Mouse (Mus musculus) CD4-positive, CD25-positive, alpha-beta regulatory T cell, adult 2 months (primary cell): ENCODE measurements around the gene Banf2.

Experiments
- DNase-seq: peaks from one replicate; pipeline ENCODE4 v3.0.0-alpha.2; 2012; ENCODE audit warnings: low read depth, low spot score

Banf2 gene

GRCm38 (mm10) chr2:144094721-144095120 is 61.9 kb downstream of the Banf2 start:
- no peak for DNase-seq

DNA sequence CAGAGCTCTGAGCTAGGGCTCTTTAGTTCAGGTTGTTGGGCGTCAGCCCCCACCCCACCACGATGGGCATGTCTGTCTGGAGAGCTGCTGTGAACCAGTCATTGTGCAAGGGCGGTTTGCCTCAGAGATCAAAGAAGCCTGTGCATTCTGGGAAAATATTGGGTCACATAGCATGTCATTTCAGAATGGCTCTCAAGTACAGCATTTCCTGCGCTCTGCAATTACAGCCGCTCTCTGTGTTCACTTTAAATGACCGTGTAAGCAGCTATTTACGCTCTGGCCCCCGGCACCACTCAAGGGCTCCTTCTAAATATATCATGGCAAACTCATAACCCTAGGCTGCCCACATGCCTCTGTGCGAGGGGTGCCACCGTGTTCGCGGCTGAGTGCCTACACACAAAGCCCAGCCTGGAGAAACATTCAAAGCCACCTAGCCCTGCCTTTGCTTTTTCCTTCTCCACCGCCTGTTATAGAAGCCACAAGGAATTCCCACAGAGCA is 68.7 kb downstream of the Banf2 start:
- DNase-seq = no peak

GRCm38 (mm10) chr2:144107374-144107773 is 74.5 kb downstream of the Banf2 start:
- DNase-seq = no peak

- DNase-seq = no peak
Observed at GRCm38 (mm10) chr2:144107810-144108209, 75.0 kb downstream of the Banf2 start.

DNA sequence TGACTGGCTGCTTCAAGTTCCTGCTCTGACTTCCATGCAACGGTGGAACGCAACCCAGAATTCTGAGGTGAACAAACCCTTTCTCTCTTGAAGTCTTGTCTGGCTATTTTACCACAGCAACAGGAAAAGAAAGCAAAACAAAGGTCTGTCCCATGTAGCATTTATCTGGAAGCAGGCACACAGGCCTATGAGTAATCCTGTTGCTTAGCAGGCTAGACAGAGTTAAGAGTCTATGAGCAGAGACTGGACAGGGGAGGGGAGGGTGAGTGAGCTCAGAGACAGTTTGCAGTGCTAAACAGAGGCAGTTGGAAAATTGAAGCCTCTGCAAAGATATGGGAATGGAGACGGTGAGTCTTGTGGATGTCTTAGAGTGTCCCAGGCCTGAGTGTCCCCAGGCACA is 75.5 kb downstream of the Banf2 start:
- DNase-seq = no peak

- no peak for DNase-seq
Observed at GRCm38 (mm10) chr2:144111966-144112365, 79.1 kb downstream of the Banf2 start.

DNA sequence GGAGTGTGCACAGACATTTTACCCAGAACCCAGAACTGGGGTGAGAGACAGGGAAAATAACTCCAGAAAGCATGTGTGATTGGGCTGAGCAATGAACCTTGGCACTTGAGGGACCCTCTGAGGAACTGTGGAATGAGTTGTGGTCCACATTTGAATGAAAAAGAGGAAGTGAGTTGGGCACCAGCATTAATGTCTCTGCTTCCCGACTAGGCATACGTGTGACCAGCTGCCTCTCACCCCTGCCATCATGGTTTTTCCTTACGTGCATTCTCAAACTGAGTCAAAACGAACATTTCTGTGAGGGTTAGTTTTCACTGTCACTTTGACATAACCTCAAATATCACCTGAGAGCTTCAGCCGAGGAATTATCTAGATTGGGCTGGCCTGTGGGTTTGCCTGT is 79.8 kb downstream of the Banf2 start:
- DNase-seq = no peak

- DNase-seq = no peak
Observed at GRCm38 (mm10) chr2:144118061-144118460, 85.2 kb downstream of the Banf2 start.

DNA sequence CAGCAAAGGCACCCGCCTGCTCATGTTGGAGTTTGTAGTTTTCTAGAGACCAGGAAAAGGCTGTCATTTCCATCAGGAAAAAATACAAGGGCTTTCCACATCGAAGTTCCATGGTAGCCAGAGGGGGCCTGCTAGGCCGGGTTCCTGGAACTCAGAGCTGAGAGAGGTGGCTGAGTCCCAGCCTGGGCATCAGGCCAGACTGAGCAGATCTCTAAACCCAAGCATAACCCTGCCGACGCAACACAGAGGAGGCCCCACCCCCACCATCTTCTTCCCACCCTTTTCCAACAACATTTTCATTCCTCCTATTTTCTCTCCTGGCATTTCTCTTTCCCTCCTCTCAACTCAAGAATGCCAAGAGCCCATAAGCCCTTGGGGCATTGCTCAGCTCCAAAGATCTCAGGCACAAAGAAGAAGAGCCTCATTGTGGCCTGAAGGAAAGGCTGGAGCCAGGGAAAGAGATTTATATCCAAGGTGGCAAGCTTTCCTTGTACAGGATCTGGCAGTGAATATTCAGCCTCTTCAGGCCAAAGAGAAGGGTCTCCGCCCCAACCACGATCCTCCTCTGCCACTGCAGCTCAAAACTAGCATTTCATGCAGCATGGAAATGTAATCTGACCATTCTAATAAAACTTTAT is 87.4 kb downstream of the Banf2 start:
- no peak for DNase-seq

DNA sequence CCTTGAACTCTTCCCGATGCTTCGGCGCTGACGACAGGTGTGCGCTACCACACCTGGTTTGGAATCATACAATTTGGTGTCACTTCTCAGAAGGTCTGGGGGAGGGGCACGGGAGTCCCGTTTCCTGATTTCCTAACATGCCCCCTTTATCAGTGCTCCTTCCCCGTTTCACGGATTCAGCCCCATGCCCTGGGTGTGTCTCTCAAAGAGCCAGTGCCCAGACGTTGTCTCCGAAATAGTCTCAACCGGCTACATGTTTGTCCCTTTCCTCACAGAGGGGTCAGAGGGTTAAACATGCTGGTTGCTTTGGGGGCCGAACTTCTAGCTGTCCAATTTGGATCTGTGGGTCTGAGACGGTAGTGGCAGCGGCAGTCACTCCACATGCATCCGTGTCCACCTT is 89.2 kb downstream of the Banf2 start:
- DNase-seq = no peak
